Mouse (Mus musculus) cerebellum, postnatal 10 days (tissue): ENCODE data around the gene Trpv3.

Experiments used
- DNase-seq, 2 experiments: peaks; one replicate each; pipeline ENCODE4 v3.0.0; 2021; ENCODE audit warnings: mixed read lengths in 2 of 2

Trpv3 gene

DNA sequence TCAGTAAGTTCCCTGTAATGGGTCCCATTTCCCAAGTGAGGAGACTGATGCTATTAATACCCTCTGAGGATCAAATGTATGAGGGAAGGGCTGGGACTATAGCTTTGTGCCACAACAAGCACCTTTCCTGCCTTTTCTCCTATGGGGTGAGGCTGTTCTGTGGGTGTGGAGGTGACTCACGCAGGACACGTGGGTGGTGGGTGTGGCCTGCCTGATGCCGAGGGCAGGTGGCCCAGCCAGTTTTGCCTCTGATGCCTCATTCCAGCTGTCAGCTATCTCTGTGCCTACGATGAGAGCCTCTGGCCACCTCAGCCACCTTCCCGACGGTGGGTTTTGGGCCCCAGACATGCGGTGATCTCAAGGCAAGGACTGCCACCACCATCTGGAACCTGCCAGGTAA is at the start of gene Trpv3:
Gene Trpv3, plus strand, starts transcription at position 122 of the 400 bp plus-strand sequence.
- DNase-seq, result no peak

DNA sequence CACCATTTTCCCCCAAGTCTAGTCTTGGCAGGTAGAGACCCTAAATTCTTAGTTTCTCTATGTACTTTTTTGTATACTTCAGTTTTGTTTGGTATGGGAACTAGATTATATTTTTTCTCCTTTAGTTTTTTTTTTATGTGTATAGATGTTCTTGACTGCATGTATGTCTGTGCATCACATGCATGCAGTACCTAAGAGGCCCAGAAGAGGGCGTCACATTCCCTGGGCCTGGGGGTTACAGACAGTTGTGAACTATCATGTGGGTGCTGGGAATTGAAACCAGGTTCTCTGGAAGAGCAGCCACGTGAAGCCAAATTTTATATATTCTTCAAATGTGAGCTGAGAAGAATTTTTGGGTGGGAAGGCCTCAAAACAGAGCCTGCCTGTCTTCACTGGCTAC is 47.5 kb upstream of the Trpv3 start:
- no peak for DNase-seq

- DNase-seq, result no peak
Observed at GRCm38 (mm10) chr11:73220651-73221050, 46.5 kb upstream of the Trpv3 start.

GRCm38 (mm10) chr11:73222846-73223245 is 44.3 kb upstream of the Trpv3 start:
- DNase-seq, result no peak

GRCm38 (mm10) chr11:73223966-73224365 is 43.2 kb upstream of the Trpv3 start:
- peak; percentile 23 to 26 for DNase-seq

GRCm38 (mm10) chr11:73225856-73226255 is 41.3 kb upstream of the Trpv3 start:
- DNase-seq, result no peak

GRCm38 (mm10) chr11:73228881-73229280 is 38.3 kb upstream of the Trpv3 start:
- no peak for DNase-seq

GRCm38 (mm10) chr11:73230081-73230480 is 37.1 kb upstream of the Trpv3 start:
- DNase-seq, result no peak

DNA sequence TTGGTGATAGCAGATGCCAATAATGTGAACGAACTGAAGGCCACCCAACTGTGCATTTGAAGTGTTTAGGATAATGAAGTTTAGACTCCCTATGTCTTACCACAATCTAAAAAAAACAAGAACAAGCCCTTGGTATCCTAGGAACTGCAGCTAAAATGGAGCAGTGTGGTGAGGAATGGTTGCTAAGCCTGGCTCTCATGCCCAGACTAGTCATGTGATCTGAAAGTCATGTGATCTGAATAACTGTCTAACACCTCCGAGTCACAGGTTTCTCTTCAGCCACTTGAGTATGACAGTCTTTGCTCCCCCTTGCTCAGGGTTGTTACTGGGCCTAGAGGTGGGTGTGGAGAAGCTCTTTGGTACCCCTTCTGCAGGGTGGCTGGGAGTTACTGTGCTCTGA is 34.7 kb upstream of the Trpv3 start:
- DNase-seq, result no peak

GRCm38 (mm10) chr11:73233992-73234391 is 33.2 kb upstream of the Trpv3 start, which contains the start of gene Trpv1:
Gene Trpv1 (plus strand): TSS chr11:73234292.
- DNase-seq, result no peak

GRCm38 (mm10) chr11:73235990-73236701 is 31.0 kb upstream of the Trpv3 start:
- DNase-seq, result peak in 1 of 2 experiments; percentile 34

- no peak for DNase-seq
Observed at GRCm38 (mm10) chr11:73236731-73237130, 30.5 kb upstream of the Trpv3 start.

- DNase-seq, result no peak
Observed at GRCm38 (mm10) chr11:73242199-73242598, 25.0 kb upstream of the Trpv3 start.

DNA sequence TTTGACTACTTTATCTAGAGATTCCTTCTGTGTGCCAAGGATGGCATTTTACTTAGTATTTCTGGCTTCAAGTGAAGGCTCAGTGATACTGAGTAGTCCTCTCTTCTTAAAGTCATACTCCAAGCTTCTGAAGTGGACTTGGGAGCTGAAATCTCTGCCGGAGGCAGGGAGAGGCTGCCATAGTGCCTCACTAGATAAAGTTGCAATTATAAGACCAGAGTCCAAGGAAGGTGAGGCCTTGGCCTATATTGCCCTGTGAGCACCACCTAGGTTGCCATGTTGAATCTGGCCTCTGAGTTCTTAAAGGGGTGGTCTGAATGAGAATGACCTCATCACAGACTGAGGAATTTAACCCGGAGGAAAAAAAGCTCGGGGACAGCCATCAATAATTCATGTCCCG is 24.4 kb upstream of the Trpv3 start:
- no peak for DNase-seq

DNA sequence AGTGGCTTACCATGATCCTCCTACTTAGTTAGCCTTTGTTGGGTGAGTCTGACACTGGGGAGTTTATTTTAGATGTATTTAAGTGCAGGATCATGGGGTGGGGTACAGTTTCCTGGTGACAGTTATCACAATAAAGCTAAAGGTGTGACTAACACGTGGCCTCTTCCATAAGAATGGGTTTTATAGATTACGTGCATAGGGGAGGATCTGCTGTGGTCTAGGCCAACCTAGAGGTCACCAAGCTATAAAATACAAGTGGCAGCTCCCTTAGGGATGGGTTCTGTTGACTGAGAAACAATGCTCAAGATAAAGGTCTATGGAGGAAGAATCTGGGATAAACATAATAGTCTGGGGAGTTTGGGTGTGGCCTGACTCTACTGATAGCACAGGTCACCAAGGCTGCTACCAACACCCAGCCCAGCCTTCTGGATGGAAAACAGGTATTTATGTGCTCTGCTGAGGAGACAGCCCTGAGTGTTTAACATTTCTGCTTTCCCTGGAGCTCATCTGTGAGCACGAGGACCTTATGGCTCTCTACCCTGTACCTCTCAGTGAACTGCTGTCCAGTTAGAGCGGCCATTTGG is 9.7 kb upstream of the Trpv3 start:
- no peak for DNase-seq

GRCm38 (mm10) chr11:73258664-73259063 is 8.5 kb upstream of the Trpv3 start:
- DNase-seq, result no peak

DNA sequence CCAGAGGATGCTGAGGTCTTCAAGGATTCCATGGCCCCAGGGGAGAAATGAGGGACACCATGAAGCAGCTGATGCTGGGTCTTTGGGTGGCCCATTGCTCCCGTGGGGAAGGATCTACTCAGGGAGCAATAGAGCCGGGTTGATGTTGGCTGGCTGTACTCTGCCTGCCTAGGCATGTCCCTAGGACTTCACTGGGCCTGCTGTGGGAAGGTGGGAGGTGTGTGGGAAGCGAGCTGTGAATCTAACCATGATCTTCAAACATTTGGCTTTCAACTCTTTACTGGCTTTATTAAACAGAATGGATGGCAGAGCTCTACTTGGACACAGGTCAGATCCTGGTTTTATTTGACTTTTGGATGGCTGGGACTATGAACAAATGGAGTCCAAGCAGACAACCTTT is 6.7 kb upstream of the Trpv3 start:
- no peak for DNase-seq

DNA sequence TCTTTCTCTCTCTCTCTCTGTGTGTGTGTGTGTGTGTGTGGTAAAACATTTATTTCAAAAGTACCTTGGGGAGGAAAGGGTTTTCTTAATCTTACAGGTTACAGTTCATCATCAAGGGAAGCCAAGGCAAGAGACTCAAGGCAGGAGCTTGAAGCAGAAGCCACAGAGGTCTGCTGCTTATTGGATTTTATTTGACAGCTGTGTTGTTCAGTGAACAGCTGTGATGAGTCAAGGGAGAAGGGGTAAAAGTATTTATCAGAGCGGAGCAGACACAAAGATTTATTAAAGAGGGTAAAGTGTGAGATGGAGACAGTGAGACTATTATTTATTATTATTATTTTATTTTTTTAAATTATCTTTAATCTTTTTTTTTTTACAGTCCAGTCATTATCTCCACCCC is 5.8 kb upstream of the Trpv3 start:
- DNase-seq, result no peak

GRCm38 (mm10) chr11:73274821-73275220 is 7.6 kb downstream of the Trpv3 start:
- peak in 1 of 2 experiments; percentile 11 for DNase-seq

DNA sequence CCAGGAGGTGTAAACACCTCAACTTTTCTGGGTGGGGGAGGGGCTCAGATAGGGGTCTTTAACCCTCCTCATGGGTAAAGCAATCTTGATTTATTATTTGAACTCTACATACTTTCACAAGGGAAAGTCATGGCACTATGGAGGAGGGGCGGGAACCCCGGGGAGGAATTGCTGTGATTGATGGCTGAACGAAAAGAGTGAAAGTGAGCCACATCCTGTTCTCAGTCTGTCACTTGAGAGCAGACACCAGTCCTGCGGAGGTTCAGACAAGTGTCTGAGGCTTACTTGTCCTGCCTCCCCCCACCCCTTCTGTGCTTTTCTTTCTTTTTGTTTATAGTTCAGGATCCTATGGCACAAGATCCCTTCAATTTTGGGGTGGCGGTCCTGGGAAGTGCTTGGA is 13.5 kb downstream of the Trpv3 start:
- no peak for DNase-seq

- peak; percentile 74 to 76 for DNase-seq
Observed at GRCm38 (mm10) chr11:73281528-73282027, 14.4 kb downstream of the Trpv3 start.

GRCm38 (mm10) chr11:73283369-73283768 is 16.2 kb downstream of the Trpv3 start:
- DNase-seq, result no peak

DNA sequence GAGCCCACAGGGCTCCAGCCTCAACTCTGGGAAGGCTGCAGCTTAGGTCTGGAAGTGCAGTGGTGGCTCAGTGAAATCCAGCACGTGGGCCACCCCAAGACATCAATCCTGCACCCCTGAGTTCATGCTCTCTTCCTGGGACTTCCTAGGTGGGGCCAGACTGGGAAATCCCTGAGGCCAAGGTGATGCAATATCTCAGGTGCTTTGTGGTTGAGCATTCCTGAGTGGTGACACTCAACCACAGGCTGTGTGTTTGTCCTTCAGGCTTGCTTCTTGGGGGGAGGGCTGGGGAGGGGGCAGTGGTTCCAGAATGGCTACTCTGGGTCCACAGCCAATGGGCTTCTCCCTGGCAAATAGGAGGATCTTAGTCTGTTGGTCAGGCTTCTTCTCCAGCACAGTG is 16.7 kb downstream of the Trpv3 start:
- no peak for DNase-seq

DNA sequence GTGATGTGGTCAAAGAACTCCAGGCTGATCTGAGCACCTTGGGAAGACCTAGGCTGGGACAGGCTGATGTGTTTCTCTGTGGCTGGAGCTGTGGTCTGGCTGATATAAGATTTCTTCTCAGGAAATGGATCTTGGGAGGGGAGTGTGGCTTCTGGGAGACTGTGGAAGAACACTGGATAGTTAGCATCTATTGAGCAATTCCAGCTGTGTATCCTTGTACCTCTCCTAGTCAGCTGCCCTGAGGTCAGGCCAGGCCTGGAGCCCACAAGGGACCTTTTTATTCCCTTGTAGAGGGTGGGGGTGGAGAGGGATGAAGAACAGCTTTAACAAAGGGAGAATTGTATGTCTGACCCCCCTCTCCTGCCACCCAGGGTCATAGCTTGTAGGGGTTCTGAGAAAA is 17.2 kb downstream of the Trpv3 start:
- DNase-seq, result no peak

- no peak for DNase-seq
Observed at GRCm38 (mm10) chr11:73289621-73290020, 22.4 kb downstream of the Trpv3 start.
